Mouse (Mus musculus) thymus, postnatal 14 days (tissue): ENCODE results near the gene Dapl1.

ENCODE experiments used
- DNase-seq: peaks from one replicate; pipeline ENCODE4 v3.0.0; 2021

Gene Dapl1

GRCm38 (mm10) chr2:59541121-59541887, 56.9 kb downstream of the Dapl1 start:
- peak; percentile 85 for DNase-seq

- no peak for DNase-seq
These were observed 59.2 kb downstream of the Dapl1 start for GRCm38 (mm10) chr2:59543543-59544065.

- DNase-seq, result no peak
These were observed 59.9 kb downstream of the Dapl1 start for GRCm38 (mm10) chr2:59544237-59544909.

- no peak for DNase-seq
These were observed 60.5 kb downstream of the Dapl1 start for GRCm38 (mm10) chr2:59545001-59545400.

GRCm38 (mm10) chr2:59547369-59548099, 63.1 kb downstream of the Dapl1 start:
- DNase-seq, result no peak

GRCm38 (mm10) chr2:59552784-59553183, 68.3 kb downstream of the Dapl1 start:
- no peak for DNase-seq

- DNase-seq, result no peak
These were observed 70.0 kb downstream of the Dapl1 start for GRCm38 (mm10) chr2:59554373-59554940.
